Mouse (Mus musculus) stomach, embryonic 16.5 days (tissue): ENCODE results near the gene Wasl. TPM values are rescaled to one million over a fixed set of nuclear protein-coding genes. Genes with fewer than 3 reads are reported as not detected.

Source experiments
- ATAC-seq: fragments of 200-750 bp; cut with Nextera tagmentation; 2 replicates; pipeline ENCODE4 v1.8.0; 2017; ENCODE audit warnings: moderate number of reproducible peaks, moderate TSS enrichment; ENCODE audit not compliant: insufficient read depth, low FRiP score
- H3K27ac ChIP-seq: fragments of 300-500 bp; sonication (generic); 2 replicates; pipeline ENCODE4 v1.5.1; 2014; ENCODE audit warnings: low read length
- H3K27me3 ChIP-seq: fragments of 300-500 bp; sonication (generic); 2 replicates; pipeline ENCODE4 v1.6.1; 2014; ENCODE audit warnings: low read length, control low read depth, mixed read lengths; ENCODE audit not compliant: control insufficient read depth, insufficient read depth
- H3K36me3 ChIP-seq: fragments of 300-500 bp; sonication (generic); 2 replicates; pipeline ENCODE4 v1.6.1; 2014; ENCODE audit warnings: low read length; ENCODE audit not compliant: control insufficient read depth, insufficient read depth
- H3K4me1 ChIP-seq: fragments of 300-500 bp; sonication (generic); 2 replicates; pipeline ENCODE4 v1.6.1; 2014; ENCODE audit warnings: low read length, control low read depth, mixed read lengths; ENCODE audit not compliant: control insufficient read depth, insufficient read depth
- H3K4me2 ChIP-seq: fragments of 300-500 bp; sonication (generic); 2 replicates; pipeline ENCODE4 v1.6.1; 2014; ENCODE audit warnings: low read depth, low read length, mixed read lengths
- H3K4me3 ChIP-seq: fragments of 300-500 bp; sonication (generic); replicated peaks from 2 replicates; pipeline ENCODE4 v1.5.1; 2014; ENCODE audit warnings: mild to moderate bottlenecking, low read length
- H3K9ac ChIP-seq: fragments of 300-500 bp; sonication (generic); 2 replicates; pipeline ENCODE4 v1.6.1; 2014; ENCODE audit warnings: low read length
- H3K9me3 ChIP-seq: fragments of 300-500 bp; sonication (generic); replicated peaks from 2 replicates; pipeline ENCODE4 v1.6.1; 2016; ENCODE audit warnings: low read length, control low read depth; ENCODE audit not compliant: control insufficient read depth
- WGBS: fragments of 180-500 bp; shearing (Covaris S2); extraction: QIAGEN DNeasy Blood & Tissue Kit; methylation state at CpG from one replicate; pipeline ENCODE4 v1.1.7; 2014; 5-methylcytosine and 5-hydroxymethylcytosine counted together
- polyA plus RNA-seq: library from polyadenylated mRNA; unstranded; fragments of >200 nt; fragmentation: Nextera tagmentation; extraction: Ambion mirVana; gene quantifications from 2 replicates; pipeline ENCODE4 v1.2.1, GENCODE M21; 2015

Wasl gene
- polyA plus RNA-seq, 1 experiment from 2014 or later = 54.3 TPM

GRCm38 (mm10) chr6:24632061-24632460 is 32.7 kb downstream of the Wasl start:
- H3K4me1 ChIP-seq = no peaks in the 10 kb centered on the region
- H3K9ac ChIP-seq = no peak overlapping the region
- H3K4me3 ChIP-seq = no peak overlapping the region
- no peak overlapping the region for H3K4me2 ChIP-seq
- ATAC-seq = no peak
- no peaks in the 10 kb centered on the region for H3K9me3 ChIP-seq
- WGBS = 62% methylated on average over 4 of the region's 4 CpGs
- no peaks in the 10 kb centered on the region for H3K27me3 ChIP-seq
- peaks cover 4% of the 10 kb centered on the region; the same call in 1 of the 2 replicates for H3K36me3 ChIP-seq
- H3K27ac ChIP-seq = no peak overlapping the region

- no peak for ATAC-seq
- Histone ChIP-seq H3K4me1 (no peaks in the 10 kb centered on the region), H3K4me2 (no peak overlapping the region), H3K9me3 (no peaks in the 10 kb centered on the region), H3K9ac (no peak overlapping the region), H3K36me3 (0 out of 2 replicates have a peak, but pooled peaks cover 4% of the 10 kb centered on the region), H3K27ac (no peak overlapping the region), H3K27me3 (no peaks in the 10 kb centered on the region), H3K4me3 (no peak overlapping the region)
- 80% methylated on average over 1 of the region's 1 CpGs for WGBS
These were observed 36.3 kb downstream of the Wasl start for GRCm38 (mm10) chr6:24628499-24628898.

DNA sequence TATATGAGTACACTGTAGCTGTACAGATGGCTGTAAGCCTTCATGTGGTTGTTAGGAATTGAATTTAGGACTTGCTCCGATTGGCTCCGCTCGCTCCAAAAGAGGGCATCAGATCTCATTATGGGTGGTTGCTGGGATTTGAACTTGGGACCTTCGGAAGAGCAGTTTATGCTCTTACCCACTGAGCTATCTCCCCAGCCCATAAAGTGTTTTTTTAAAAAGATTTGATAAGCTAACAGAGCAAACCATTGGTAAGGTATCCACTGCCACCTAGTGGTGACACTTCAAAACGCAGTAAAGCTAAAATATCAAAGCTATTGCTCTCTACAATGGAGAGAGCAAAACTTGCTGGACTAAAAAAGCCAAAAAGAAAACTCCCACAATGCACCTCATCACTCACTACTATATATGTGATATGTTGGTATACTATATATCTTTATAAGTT is 37.2 kb downstream of the Wasl start:
- 0 out of 2 replicates have a peak, but pooled peaks cover under 1% of the 10 kb centered on the region for H3K36me3 ChIP-seq
- no peaks in the 10 kb centered on the region for H3K4me1 ChIP-seq
- H3K4me2 ChIP-seq = no peak overlapping the region
- no peak overlapping the region for H3K4me3 ChIP-seq
- no peaks in the 10 kb centered on the region for H3K27me3 ChIP-seq
- no peak overlapping the region for H3K9ac ChIP-seq
- H3K27ac ChIP-seq = no peak overlapping the region
- WGBS = 67% methylated on average over 5 of the region's 5 CpGs
- no peaks in the 10 kb centered on the region for H3K9me3 ChIP-seq
- no peak for ATAC-seq

GRCm38 (mm10) chr6:24622098-24622497 is 42.7 kb downstream of the Wasl start:
- no peaks in the 10 kb centered on the region for H3K4me1 ChIP-seq
- H3K27me3 ChIP-seq = no peaks in the 10 kb centered on the region
- no peak overlapping the region for H3K9ac ChIP-seq
- H3K27ac ChIP-seq = no peak overlapping the region
- H3K36me3 ChIP-seq = 0 out of 2 replicates have a peak, but pooled peaks cover 4% of the 10 kb centered on the region
- H3K4me3 ChIP-seq = no peak overlapping the region
- no peak overlapping the region for H3K4me2 ChIP-seq
- ATAC-seq = no peak
- no peaks in the 10 kb centered on the region for H3K9me3 ChIP-seq
- WGBS = 77% methylated on average over 2 of the region's 2 CpGs

DNA sequence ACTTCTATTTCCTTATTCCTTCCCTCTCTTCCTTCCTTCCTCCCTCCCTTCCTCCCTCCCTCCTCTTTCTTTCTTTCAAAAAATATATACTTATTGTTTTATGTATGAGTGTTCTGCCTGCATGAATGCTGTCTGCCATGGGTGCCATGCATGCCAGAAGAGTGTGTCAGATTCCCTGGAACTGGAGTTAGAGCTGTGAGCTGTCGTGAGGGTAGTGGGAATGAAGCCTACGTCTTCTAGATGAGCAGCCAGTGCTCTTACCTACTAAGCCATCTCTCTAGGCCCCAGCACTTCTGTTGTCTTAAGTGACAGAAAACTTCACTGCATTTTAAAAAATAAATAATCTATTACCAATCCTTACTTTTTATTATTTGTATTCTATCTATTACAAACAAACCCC is 43.9 kb downstream of the Wasl start:
- H3K9me3 ChIP-seq = no peaks in the 10 kb centered on the region
- no peak overlapping the region for H3K27ac ChIP-seq
- no peaks in the 10 kb centered on the region for H3K27me3 ChIP-seq
- H3K36me3 ChIP-seq = 0 out of 2 replicates have a peak, but pooled peaks cover 4% of the 10 kb centered on the region
- no peaks in the 10 kb centered on the region for H3K4me1 ChIP-seq
- no peak overlapping the region for H3K4me2 ChIP-seq
- H3K4me3 ChIP-seq = no peak overlapping the region
- WGBS = 79% methylated on average over 2 of the region's 2 CpGs
- no peak for ATAC-seq
- no peak overlapping the region for H3K9ac ChIP-seq

DNA sequence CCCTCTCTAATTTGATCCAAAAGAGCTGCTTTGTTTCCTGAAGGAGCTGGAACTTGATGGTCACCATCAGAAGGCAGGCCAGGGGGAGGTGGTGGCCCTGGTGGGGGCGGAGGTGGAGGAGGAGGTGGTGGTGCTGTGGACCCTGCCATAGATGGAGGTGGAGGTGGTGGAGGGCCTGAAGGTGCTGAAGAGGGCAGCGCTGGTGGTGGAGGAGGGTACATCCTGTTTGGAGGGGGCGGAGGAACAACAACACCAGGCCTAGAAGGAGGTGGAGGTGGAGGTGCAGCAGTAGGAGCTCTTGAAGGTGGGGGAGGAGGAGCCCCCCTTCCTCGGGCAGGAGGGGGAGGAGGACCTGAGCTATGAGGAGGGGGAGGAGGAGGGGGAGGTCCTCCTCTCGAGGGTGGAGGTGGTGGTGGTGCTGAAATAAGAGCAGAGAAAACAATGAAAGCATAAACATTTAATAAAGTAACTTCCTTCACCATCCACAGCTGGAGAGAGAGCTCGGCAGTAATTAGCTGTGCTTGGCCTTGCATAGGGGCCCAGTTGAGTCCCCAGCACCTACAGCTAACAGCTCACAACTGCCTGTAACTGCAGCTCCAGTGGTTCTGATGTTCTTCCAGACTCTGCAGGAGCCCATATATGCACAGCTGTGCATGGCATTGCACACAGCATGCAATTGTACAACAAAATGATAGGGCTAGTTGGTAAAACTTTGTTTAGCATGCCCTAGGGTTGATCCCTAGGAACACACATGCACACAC is 45.3 kb downstream of the Wasl start:
- H3K4me1 ChIP-seq = no peaks in the 10 kb centered on the region
- H3K4me2 ChIP-seq = no peak overlapping the region
- no peak overlapping the region for H3K9ac ChIP-seq
- 64% methylated on average over 6 of the region's 6 CpGs for WGBS
- no peaks in the 10 kb centered on the region for H3K27me3 ChIP-seq
- H3K9me3 ChIP-seq = no peaks in the 10 kb centered on the region
- H3K27ac ChIP-seq = no peak overlapping the region
- no peak overlapping the region for H3K4me3 ChIP-seq
- H3K36me3 ChIP-seq = 0 out of 2 replicates have a peak, but pooled peaks cover 7% of the 10 kb centered on the region
- ATAC-seq = no peak

DNA sequence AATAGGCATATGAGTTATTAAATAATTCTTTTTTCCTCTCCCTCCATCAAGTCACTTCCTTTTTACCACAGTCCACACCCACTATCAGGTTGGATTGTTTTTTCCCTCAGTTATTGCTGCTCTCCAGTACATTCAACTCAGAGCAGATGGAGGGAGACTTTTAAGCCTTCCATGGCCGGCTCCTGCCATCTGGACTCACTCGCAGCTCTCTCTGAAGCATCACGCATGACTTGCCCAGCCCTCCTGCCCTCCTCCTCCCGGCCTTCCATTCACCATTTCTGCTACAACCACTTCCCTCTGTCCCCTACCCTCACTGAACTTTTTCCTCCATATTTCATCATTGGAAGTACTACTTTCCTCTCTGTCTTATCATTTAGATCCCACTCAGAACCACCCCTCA is 48.1 kb downstream of the Wasl start:
- WGBS = 86% methylated on average over 4 of the region's 4 CpGs
- H3K27ac ChIP-seq = no peak overlapping the region
- H3K9ac ChIP-seq = no peak overlapping the region
- H3K4me2 ChIP-seq = no peak overlapping the region
- H3K27me3 ChIP-seq = no peaks in the 10 kb centered on the region
- peaks cover 15% of the 10 kb centered on the region; the same call in 1 of the 2 replicates for H3K36me3 ChIP-seq
- no peak overlapping the region for H3K4me3 ChIP-seq
- no peaks in the 10 kb centered on the region for H3K4me1 ChIP-seq
- no peaks in the 10 kb centered on the region for H3K9me3 ChIP-seq
- no peak for ATAC-seq

DNA sequence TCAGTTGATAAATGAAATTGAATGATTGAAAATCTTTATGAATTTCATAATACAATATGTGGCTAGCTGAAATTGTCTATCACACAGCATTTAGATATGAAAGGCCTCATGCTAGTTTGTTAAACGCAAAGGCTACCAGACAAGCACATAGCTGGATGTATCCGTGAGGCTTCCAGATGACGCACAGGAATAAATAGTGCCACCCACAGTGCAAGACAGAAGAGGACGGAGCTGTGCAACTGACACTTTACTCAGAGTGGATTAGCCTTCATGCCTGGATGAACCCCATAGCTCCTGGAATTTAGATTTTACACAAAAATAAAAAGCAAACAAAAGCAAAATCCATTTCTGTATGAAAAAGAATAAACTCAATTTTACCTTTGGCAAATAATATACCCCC is 50.9 kb downstream of the Wasl start:
- Histone ChIP-seq H3K9ac (no peak overlapping the region), H3K27ac (no peak overlapping the region), H3K4me1 (no peaks in the 10 kb centered on the region), H3K27me3 (no peaks in the 10 kb centered on the region), H3K4me2 (no peak overlapping the region), H3K36me3 (peaks cover 15% of the 10 kb centered on the region; the same call in 1 of the 2 replicates), H3K4me3 (no peak overlapping the region), H3K9me3 (no peaks in the 10 kb centered on the region)
- 83% methylated on average over 4 of the region's 4 CpGs for WGBS
- no peak for ATAC-seq

DNA sequence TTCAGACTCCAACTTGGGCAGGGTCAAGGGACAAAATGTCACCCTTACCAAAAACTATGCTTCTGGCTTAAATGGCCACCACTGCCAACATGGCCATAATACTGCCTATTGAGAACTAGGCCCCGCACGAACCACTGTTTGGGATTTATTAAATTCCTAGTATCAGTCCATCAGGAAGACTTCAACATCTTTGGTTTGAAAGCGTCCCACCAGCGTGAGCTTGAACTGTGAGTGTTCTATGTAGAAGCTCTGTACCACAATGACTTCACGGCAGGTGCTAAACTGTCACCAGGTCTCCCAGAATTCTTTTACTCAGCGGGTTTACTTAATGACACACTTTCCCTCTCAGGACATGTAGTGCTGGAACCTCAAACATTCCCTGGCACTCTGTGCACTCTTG is 51.5 kb downstream of the Wasl start:
- ATAC-seq = no peak
- Histone ChIP-seq H3K27ac (no peak overlapping the region), H3K27me3 (no peaks in the 10 kb centered on the region), H3K4me1 (no peaks in the 10 kb centered on the region), H3K9me3 (no peaks in the 10 kb centered on the region), H3K4me3 (no peak overlapping the region), H3K36me3 (peaks cover 15% of the 10 kb centered on the region; the same call in 1 of the 2 replicates), H3K9ac (no peak overlapping the region), H3K4me2 (no peak overlapping the region)
- WGBS = 96% methylated on average over 6 of the region's 6 CpGs
